Mouse (Mus musculus) stomach, adult 2 months (tissue): ENCODE data around the gene Gm16442. TPM values are rescaled to one million over a fixed set of nuclear protein-coding genes. Genes with fewer than 3 reads are reported as not detected.

ENCODE experiments used
- polyA plus RNA-seq: library from polyadenylated mRNA; depleted of rRNA; stranded (reverse); fragments of >200 nt; gene quantifications from 2 replicates; pipeline ENCODE4 v1.2.3, GENCODE M21; 2012; rRNA removed

Gm16442 gene
- not detected in 2 replicates for polyA plus RNA-seq

GRCm38 (mm10) chr7:20122479-20122878 is at the start of gene Gm16442:
Gm16442 (minus strand) TSS chr7:20122579.

DNA sequence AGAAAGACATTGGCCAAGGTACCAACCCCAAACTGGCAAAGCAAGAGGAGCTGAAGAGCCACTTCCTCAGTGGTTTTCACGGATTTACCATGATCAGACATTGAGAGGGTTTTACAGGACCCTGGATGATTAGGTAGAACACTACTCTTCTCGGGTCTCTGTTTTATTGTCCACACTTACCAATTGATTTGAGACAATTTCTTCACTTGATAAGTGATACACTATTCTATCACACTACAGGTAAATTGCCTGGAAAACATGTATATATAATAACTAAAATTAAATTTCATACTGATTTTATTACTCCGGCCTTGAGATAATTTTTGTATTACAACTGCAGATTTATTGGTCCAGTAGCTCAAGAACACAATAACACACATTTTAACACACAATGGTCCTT is 45.9 kb upstream of the Gm16442 start, which contains the start of gene Vmn1r94:
TSS of gene Vmn1r94 (minus strand) at position 101 of the 400 bp plus-strand sequence.

GRCm38 (mm10) chr7:20138988-20139387 is 16.6 kb upstream of the Gm16442 start, which contains the start of gene Vmn1r93:
Vmn1r93 (minus strand) TSS chr7:20139088.

GRCm38 (mm10) chr7:20099380-20099779 is 23.0 kb downstream of the Gm16442 start, which contains the start of gene Vmn1r91:
Vmn1r91 (plus strand) TSS chr7:20099680.

Other genes starting within 250 kb of the Gm16442 start
- gene Ceacam19, start 234.6 kb downstream of the Gm16442 start, polyA plus RNA-seq: 2.5 and 3.0 TPM in 2 replicates
- 2.3 and 3.4 TPM in 2 replicates for gene Pvr, start 201.4 kb downstream of the Gm16442 start, polyA plus RNA-seq
- 11.7 and 16.6 TPM in 2 replicates for gene Igsf23, start 171.8 kb downstream of the Gm16442 start, polyA plus RNA-seq
- gene Ceacam20, start 157.2 kb downstream of the Gm16442 start, polyA plus RNA-seq: 0.06 TPM in 1 of 2 replicates, not detected in the other
- not detected in 2 replicates for gene Nlrp9b, start 131.1 kb downstream of the Gm16442 start, polyA plus RNA-seq
- gene Vmn1r91, start 22.9 kb downstream of the Gm16442 start, polyA plus RNA-seq: not detected in 2 replicates
- gene Vmn1r93, start 16.5 kb upstream of the Gm16442 start, polyA plus RNA-seq: not detected in 2 replicates
- not detected in 2 replicates for gene Vmn1r94, start 45.8 kb upstream of the Gm16442 start, polyA plus RNA-seq
- not detected in 2 replicates for gene Vmn1r95, start 71.1 kb upstream of the Gm16442 start, polyA plus RNA-seq
- not detected in 2 replicates for gene Gm6164, start 83.0 kb upstream of the Gm16442 start, polyA plus RNA-seq
- not detected in 2 replicates for gene Gm4498, start 111.2 kb upstream of the Gm16442 start, polyA plus RNA-seq
- gene Gm5890, start 140.3 kb upstream of the Gm16442 start, polyA plus RNA-seq: not detected in 2 replicates
- gene Gm4133, start 211.5 kb upstream of the Gm16442 start, polyA plus RNA-seq: not detected in 2 replicates